Mouse (Mus musculus): ENCODE results near the gene Map4k1.

The Map4k1 gene

DNA sequence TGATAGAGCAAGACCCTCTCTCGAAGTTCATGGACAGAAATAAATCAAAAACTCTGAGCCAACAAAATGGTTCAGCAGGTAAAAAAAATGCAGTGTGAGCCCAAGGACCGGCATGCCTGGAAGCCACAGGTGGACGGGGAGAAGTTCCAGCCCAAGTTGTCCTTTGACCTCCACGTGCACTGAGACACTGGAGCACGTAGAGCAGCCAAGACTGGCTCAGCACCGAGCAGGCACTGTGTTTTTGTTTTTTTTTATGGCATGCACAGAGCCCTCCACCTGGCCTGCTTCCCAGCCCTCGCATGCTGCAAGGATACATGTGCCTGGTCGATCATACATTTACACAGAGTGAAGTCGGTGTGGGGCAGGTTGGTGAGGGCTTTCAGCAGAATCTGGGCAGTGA is 4.3 kb upstream of the Map4k1 start:
- no peak for DNase-seq (ENCODE audit: low spot score)

DNA sequence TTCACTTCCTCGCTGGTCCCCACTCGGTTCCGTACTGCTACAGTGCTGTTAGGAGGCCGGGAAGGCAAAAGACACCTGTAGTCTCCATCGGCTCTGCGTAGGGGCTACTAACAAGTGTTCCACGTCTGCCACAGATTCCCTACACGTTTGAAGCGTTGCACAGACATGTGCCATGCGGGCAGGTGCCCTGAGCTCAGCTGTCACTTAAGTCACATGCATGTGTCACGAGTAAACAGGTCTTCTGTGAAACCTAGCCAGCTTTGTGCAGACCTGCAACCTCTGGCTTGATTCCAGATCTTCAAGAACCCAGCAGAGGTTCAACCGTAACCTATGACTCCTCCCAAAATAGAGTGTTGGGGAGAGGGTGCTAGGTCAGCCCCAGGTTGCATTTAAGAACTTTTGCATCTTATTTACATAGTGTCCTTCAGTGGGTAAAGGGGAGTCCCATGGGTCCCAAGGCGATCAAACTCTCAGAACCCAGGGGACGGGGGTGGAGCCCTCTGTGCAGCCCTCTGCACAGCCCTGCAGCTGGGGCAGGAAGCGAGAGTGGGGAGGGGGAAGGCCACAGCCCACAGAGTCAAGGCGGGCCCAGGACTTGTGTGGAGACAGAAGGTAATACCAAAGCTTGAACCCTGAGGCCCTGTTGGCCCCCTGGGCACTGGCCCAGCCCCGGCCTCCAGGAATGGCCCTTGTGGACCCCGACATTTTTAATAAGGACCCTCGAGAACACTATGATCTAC is 594 bp downstream of the Map4k1 start:
- DNase-seq (ENCODE audit: low spot score), result no peak

DNA sequence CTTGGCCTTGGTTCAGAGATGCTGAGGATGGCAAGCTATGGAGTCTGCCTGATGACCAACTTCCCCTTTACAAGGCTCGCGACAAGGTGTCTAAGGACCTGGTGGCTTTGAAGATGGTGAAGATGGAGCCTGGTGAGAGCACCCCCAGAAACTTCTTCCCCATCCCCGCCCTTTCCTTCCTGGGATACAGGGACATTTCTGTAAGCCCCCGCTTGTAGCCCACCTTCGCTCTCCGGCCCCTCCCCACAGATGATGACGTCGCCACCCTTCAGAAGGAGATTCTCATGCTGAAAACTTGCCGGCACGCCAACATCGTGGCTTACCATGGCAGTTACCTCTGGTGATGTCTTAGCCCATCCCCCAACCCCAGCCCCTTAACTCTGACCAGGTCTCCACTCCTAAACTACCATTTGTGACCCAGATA is 1.3 kb downstream of the Map4k1 start:
- DNase-seq (ENCODE audit: low spot score), result no peak

- no peak for DNase-seq (ENCODE audit: low spot score)
Observed at GRCm38 (mm10) chr7:28983849-28984248, 2.0 kb downstream of the Map4k1 start.

DNA sequence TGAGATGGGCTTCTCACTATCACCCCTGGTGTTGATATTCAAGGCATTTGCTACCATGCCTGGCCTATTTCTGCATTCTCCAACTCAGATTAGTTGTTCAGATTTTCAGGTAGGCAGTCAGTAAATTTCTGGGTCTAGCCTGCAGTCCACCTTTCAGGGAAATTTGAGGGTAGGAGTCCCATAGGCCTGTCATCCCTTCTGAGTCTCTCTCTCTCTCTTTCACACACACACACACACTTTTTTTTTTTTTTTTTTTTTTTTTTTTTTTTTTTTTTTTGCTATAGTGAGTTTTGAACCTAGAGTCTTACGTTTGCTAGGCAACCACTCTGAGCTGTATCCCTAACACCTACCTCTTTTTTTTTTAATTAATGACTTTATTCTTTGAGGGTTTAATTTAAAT is 2.6 kb downstream of the Map4k1 start:
- no peak for DNase-seq (ENCODE audit: low spot score)

DNA sequence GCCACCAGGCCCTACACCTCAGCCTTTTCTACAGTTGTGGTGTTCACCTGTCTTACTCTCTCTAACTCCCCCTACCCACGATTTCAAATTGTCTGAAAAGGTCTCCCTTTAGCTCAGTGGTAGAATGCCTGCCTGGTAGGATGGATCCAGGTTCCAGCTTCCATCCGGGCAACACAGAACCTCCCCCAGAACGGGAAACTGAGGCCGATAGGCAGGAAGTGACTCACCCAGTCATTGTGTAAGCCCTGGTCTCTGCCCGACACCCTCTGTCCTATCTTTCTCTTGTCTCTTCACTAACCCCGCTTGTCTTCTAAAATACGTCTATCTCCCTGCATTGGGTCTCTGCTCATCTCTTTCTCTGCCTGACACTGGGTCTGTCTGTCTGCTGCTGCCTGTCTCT is 3.4 kb downstream of the Map4k1 start:
- DNase-seq (ENCODE audit: low spot score), result no peak

DNA sequence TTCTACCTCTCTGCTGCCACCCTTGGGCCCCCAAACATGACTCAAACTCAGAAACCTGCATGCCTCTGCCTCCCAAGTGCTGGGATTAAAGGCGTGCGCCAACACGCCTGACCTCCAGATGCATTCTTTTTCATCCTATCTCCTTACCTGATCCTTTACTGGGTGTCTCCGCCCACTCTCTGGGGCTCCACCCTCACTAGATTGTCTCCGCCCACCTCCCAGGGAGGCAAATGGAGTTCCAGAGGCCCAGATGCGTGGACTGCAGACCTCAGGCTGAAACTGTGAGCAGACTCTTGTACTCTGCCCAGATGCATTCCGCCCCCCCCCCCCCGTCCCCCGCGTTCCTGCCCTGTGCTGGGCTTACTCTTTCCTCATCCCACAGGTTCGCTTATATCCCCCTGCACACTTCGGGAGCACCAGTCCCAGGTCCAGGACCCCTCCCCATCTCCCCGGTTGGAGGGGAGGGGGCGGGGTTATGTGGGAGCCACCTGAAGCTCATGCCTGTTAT is 9.0 kb downstream of the Map4k1 start:
- no peak for DNase-seq (ENCODE audit: low spot score)

DNA sequence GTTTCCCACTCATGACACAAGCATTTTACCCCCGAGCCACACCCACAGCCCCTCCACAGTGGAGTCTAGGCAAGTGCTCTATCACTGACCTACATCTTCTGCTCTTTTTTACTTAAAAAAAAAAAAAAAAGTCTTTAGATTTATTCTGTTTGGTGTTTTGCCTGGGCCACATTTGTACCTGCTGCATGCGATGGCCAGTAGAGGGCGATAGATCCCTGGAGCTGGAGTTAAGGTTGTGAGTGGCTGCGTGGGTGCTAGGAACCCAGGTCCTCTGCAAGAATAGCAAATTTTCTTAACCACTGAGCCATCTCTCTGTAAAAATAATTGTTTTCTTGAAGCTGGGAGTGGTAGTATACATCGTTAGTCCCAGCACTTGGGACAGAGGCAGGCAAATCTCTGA is 9.8 kb downstream of the Map4k1 start:
- DNase-seq (ENCODE audit: low spot score), result no peak

DNA sequence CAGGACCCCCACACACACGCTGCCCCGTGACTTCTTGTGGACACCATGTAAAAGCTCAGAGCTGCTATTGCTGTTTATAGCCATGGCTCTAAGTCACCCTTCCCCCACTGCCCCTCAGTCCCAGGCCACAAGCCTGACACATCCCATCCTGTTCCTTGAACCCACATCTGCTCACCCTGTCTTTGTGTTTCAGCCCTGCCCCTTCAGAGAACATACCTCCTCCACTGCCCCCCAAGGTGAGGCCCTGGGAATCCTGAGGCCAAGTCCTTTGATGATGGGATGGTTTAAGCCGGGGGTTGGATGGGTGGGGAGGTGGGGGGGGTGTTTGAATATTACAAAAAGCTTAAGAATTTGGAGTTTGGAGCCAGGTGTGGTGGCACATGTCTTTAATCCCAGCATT is 11.1 kb downstream of the Map4k1 start:
- no peak for DNase-seq (ENCODE audit: low spot score)

DNA sequence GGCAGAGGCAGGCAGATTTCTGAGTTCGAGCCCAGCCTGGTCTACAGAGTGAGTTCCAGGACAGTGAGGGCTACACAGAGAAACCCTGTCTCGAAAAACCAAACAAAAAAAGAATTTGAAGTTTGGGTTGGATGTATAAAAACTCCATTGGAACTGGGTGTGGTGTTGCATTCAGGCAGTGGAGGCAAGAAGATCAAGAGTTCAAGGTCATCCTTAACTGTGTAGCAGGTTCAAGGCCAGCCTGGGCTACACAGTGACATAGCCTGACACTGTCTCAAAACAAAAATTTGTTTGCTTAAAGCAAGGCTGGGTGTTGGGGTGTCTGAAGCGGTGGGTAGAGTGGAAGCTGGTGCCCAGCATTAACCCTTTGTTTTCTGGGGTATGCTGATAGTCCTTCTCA is 11.6 kb downstream of the Map4k1 start:
- no peak for DNase-seq (ENCODE audit: low spot score)

- peak; percentile 24 for DNase-seq (ENCODE audit: low spot score)
Observed at GRCm38 (mm10) chr7:29000651-29001605, 19.1 kb downstream of the Map4k1 start.

DNA sequence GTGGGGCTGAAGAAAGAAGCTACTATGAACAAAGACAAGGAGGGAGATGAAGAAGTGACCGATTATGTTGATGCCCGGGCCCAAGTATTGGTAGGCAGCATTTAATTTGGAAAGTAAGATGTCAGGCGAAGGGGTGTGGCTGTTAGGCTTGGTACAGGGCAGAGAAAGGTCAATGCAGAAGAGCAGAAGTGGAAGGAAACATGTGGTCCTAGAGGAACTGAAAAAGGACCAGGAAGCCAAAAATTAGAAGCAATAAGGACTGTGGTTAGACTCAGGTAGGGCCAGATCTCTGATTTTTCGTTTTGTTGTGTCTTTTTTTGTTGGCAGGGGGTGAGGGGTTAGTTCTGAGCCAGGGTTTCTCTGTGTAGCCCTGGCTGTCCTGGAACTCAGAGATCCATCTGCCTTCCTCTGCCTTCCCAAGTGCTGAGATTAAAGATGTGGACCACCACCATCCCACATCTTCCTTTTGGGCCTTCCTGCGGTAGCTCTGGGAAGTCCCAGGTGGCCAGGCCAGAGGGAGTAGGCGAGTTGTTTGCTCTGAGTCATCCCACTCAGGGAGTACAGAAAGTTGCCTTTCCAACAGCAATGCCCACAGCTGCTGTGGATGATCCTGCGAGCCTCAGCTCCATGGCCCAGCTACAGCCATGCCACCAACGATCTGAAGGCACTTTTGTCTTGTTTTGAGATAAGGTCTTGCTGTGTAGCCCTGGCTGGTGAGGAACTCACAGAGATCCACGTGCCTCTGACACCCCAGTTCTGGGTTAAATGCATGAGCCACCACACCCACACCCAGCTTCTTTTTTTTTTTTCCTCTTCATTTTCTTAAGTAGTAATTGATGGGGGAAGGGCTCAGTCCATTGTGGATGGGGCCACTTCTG is 25.6 kb downstream of the Map4k1 start:
- no peak for DNase-seq (ENCODE audit: low spot score)

GRCm38 (mm10) chr7:29008171-29008570 is 26.3 kb downstream of the Map4k1 start:
- no peak for DNase-seq (ENCODE audit: low spot score)

DNA sequence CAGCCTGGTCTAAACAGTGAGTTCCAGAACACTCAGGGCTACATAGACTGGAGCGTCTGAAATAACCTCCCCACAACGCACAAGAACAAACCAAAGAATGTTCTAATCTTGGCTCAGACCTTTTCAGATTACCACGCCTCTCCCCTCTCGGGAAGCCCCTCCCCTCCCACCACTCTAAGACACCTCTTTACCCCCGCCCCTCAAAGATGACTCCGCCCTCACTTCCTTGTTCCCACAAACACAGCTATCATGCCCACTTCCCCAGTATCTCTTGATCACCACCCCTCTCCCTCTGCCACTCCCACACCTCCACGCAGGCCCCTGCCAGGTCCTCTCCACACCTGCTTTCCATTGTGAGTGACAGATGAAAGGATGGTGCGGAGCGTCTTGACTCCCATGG is 26.9 kb downstream of the Map4k1 start:
- no peak for DNase-seq (ENCODE audit: low spot score)

DNA sequence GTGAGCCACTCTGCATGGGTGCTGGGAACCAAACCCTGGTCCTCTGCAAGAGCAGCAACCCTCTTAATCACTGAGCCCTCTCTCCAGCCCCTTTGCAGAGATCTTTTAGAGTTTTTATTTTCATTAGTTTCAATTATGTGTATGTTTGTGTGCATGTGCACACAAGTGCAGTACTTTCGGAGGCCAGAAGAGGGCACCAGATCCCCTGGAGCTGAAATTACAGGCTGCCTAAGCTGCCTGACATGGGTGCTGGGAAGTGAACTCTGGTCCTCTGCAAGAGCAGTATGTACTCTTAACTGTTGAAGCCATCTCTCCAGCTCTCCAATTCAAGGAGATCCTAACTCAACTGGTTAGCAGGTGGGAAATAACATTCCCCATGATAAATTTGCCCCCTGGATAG is 33.1 kb downstream of the Map4k1 start:
- no peak for DNase-seq (ENCODE audit: low spot score)

DNA sequence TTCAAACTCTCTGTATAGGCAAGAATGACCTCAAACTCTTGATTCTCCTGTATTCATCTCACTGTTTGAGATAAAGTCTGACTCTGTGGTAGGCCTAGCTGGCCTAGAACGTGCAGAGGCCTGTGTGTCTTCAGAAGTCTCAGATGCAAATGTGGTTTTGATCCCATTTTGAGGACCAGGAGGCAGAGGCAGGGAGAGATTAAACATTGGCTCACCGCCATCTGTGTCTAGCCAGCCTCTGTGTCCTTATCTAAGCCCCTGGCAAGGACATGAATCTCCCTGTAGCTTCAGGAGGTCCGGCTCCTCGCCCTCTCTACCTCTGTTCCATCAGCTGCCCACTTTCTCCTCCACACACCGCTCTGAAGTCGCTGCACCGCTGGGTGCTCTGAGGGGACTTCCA is 34.6 kb downstream of the Map4k1 start:
- DNase-seq (ENCODE audit: low spot score), result no peak

GRCm38 (mm10) chr7:29017222-29017621 is 35.4 kb downstream of the Map4k1 start:
- DNase-seq (ENCODE audit: low spot score), result no peak

GRCm38 (mm10) chr7:29019447-29020220 is 37.8 kb downstream of the Map4k1 start:
- no peak for DNase-seq (ENCODE audit: low spot score)

GRCm38 (mm10) chr7:29022479-29022878 is 40.6 kb downstream of the Map4k1 start:
- no peak for DNase-seq (ENCODE audit: low spot score)

DNA sequence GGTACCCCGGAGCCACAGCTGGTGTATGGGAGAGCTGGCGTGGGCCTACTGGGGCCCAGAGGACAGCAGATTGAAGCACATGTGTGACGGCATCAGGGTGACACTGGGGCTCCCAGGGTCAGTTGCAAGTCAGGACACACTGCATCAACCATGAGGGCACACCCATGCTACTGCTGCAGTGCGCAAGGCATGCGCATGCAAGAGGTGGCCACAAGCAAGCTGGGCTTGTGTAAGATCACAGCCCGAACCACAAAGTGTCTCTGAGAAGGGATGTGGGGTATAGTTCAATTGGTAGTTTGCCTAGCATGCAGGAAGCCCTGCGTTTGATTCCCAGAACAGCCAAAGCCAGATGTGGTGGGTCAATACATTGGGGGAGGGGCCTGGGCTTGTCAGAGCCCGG is 41.7 kb downstream of the Map4k1 start:
- no peak for DNase-seq (ENCODE audit: low spot score)

GRCm38 (mm10) chr7:29025566-29025965 is 43.7 kb downstream of the Map4k1 start:
- no peak for DNase-seq (ENCODE audit: low spot score)
